Mouse (Mus musculus): ENCODE data around the gene Zfp687.

Zfp687 gene

GRCm38 (mm10) chr3:94958295-94958694, 57.0 kb downstream of the Zfp687 start:
- DNase-seq, result no peak

Data from kidney, postnatal 10 days (tissue).